In genomic region chr11:68385921-68386588, GRCm38 (mm10) we compare ENCODE assay signal across 8 mouse cellular contexts. TPM values are rescaled to one million over a fixed set of nuclear protein-coding genes. Genes with fewer than 3 reads are reported as not detected.
A peak's percentile ranks its signal among the peaks of the same experiment; 100 is the strongest.
DNase-seq lines count a peak whose midpoint lies in the region; ATAC-seq and TF ChIP-seq lines count a peak whose summit lies in the region.

No protein-coding gene starts in this region.

- peak overlapping the region; percentile 64 for H3K4me3 ChIP-seq in forebrain, embryonic 13.5 days
- H3K4me3 ChIP-seq in hindbrain, postnatal 0 days (ENCODE audit: low read length) = peak overlapping the region; percentile 63
- peak overlapping the region; percentile 66 for H3K4me3 ChIP-seq in lung, embryonic 15.5 days
- H3K4me3 ChIP-seq in small intestine, adult 2 months (ENCODE audit: low read depth, low read length) = peak overlapping the region; percentile 59

- ATAC-seq in forebrain, embryonic 13.5 days = peak; percentile 52
- peak; percentile 41; the same call in 1 of the 2 replicates for ATAC-seq in hindbrain, postnatal 0 days
- no peak for ATAC-seq in lung, embryonic 15.5 days (ENCODE audit: borderline replicate concordance, extremely low read depth, low FRiP score, low TSS enrichment)
- no peak for ATAC-seq in activated CD4-positive, CD25-positive, alpha-beta regulatory T cell, adult 4 months

- peak overlapping the region; percentile 68 for H3K27ac ChIP-seq in forebrain, embryonic 13.5 days
- peak overlapping the region; percentile 68 for H3K27ac ChIP-seq in hindbrain, postnatal 0 days
- H3K27ac ChIP-seq in lung, embryonic 15.5 days = peak overlapping the region; percentile 49; the same call in 1 of the 2 replicates
- H3K27ac ChIP-seq in small intestine, adult 2 months (ENCODE audit: insufficient read depth, low read depth, low read length) = no peak overlapping the region; the same call in 1 of the 2 replicates

- no peaks in the 10 kb centered on the region for H3K36me3 ChIP-seq in forebrain, embryonic 13.5 days (ENCODE audit: poor library complexity, severe bottlenecking)
- H3K36me3 ChIP-seq in hindbrain, postnatal 0 days (ENCODE audit: insufficient read depth, low read length) = no peaks in the 10 kb centered on the region
- H3K36me3 ChIP-seq in lung, embryonic 15.5 days = no peaks in the 10 kb centered on the region
- no peaks in the 10 kb centered on the region for H3K36me3 ChIP-seq in small intestine, adult 2 months (ENCODE audit: control insufficient read depth, insufficient read depth, low read length)

- H3K27me3 ChIP-seq in forebrain, embryonic 13.5 days = peaks cover 89% of the 10 kb centered on the region
- H3K27me3 ChIP-seq in hindbrain, postnatal 0 days (ENCODE audit: insufficient read depth, low read length) = peaks cover 22% of the 10 kb centered on the region
- H3K27me3 ChIP-seq in lung, embryonic 15.5 days = peaks cover 89% of the 10 kb centered on the region
- H3K27me3 ChIP-seq in small intestine, adult 2 months (ENCODE audit: control insufficient read depth, insufficient read depth, low read length) = peaks cover 49% of the 10 kb centered on the region

- TF ChIP-seq POLR2A in small intestine, adult 2 months (IDR thresholded peaks at IDR 0.05; ENCODE audit: low read depth, low read length) = no peak

- under 1% methylated on average over 46 of the region's 68 CpGs for WGBS in forebrain, embryonic 13.5 days
- WGBS in hindbrain, postnatal 0 days = 1% methylated on average over 33 of the region's 68 CpGs
- WGBS in lung, embryonic 15.5 days = under 1% methylated on average over 35 of the region's 68 CpGs
- under 1% methylated on average over 67 of the region's 68 CpGs for WGBS in small intestine, adult 2 months

- H3K4me1 ChIP-seq in forebrain, embryonic 13.5 days = peaks cover 44% of the 10 kb centered on the region
- peaks cover 9% of the 10 kb centered on the region for H3K4me1 ChIP-seq in hindbrain, postnatal 0 days (ENCODE audit: insufficient read depth, low read length)
- H3K4me1 ChIP-seq in lung, embryonic 15.5 days = peaks cover 36% of the 10 kb centered on the region
- H3K4me1 ChIP-seq in small intestine, adult 2 months (ENCODE audit: control insufficient read depth, insufficient read depth, insufficient read length, low read length) = peaks cover 11% of the 10 kb centered on the region

- intact Hi-C loops in heart, postnatal 25 days (cut with DNase I) = loop anchor here (5.0 kb wide), 2 partner anchors 44 to 64 kb away; no protein-coding TSS in a partner anchor

- TF ChIP-seq CTCF in hindbrain, postnatal 0 days (IDR thresholded peaks at IDR 0.05; ENCODE audit: low read depth) = no peak
- no peak for TF ChIP-seq CTCF in small intestine, adult 2 months (IDR thresholded peaks at IDR 0.05; ENCODE audit: extremely low read depth, insufficient read length, insufficient replicate concordance, low read depth, low read length)

- peak; percentile 94 for DNase-seq in heart, adult 11 months
- DNase-seq in heart, postnatal 25 days (ENCODE audit: low spot score) = no peak
- DNase-seq in Muller cell, postnatal 12 days (ENCODE audit: inconsistent ontology term) = peak; percentile 57
- peak; percentile 50 for DNase-seq in hindbrain, postnatal 0 days (ENCODE audit: low spot score)

- no peaks in the 10 kb centered on the region for H3K9me3 ChIP-seq in forebrain, embryonic 13.5 days (replicated peaks)
- no peaks in the 10 kb centered on the region for H3K9me3 ChIP-seq in hindbrain, postnatal 0 days (ENCODE audit: low read length)
- H3K9me3 ChIP-seq in lung, embryonic 15.5 days = no peaks in the 10 kb centered on the region

- H3K9ac ChIP-seq in forebrain, embryonic 13.5 days = peak overlapping the region; percentile 78
- peak overlapping the region; percentile 56 for H3K9ac ChIP-seq in hindbrain, postnatal 0 days (replicated peaks; ENCODE audit: low read length)
- peak overlapping the region; percentile 39 for H3K9ac ChIP-seq in lung, embryonic 15.5 days

- H3K4me2 ChIP-seq in forebrain, embryonic 13.5 days = peak overlapping the region; percentile 97
- peak overlapping the region; percentile 78 for H3K4me2 ChIP-seq in hindbrain, postnatal 0 days (ENCODE audit: low read depth, low read length)
- H3K4me2 ChIP-seq in lung, embryonic 15.5 days = peak overlapping the region; percentile 99

RNA-seq across cellular contexts. Expression of gene Ntn1, which starts 14.6 kb away (rescaled TPM):
- 10 to 100 TPM; 53.0 to 54.8 TPM for total RNA-seq in heart, postnatal 25 days (2021)
- polyA plus RNA-seq in forebrain, embryonic 13.5 days (2015; fragmentation: Nextera tagmentation; extraction: Ambion mirVana) = 6.8 and 8.5 TPM in 2 replicates
- 81.7 and 101 TPM in 2 replicates for total RNA-seq in hindbrain, postnatal 0 days (2014; rRNA removed)
- polyA plus RNA-seq in hindbrain, postnatal 0 days (2015; fragmentation: Nextera tagmentation; extraction: Ambion mirVana) = 13.8 and 14.3 TPM in 2 replicates
- 4.0 and 4.8 TPM in 2 replicates for polyA plus RNA-seq in lung, embryonic 15.5 days (2015; fragmentation: Nextera tagmentation; extraction: Ambion mirVana)
- polyA plus RNA-seq in small intestine, adult 2 months (2012; rRNA removed) = 22.7 and 23.7 TPM in 2 replicates
- under 1 TPM; 0.17 to 0.41 TPM for polyA plus RNA-seq in activated CD4-positive, CD25-positive, alpha-beta regulatory T cell, adult 4 months (2017; shearing (Covaris generic))

RNA-seq across cellular contexts. Expression of gene Pik3r5, which starts 45.9 kb away (rescaled TPM):
- 1 to 10 TPM in 1 of 2 experiments, under 1 TPM in 1; 0.70 to 1.1 TPM for total RNA-seq in heart, postnatal 25 days (2021)
- 0.09 and 0.15 TPM in 2 replicates for polyA plus RNA-seq in forebrain, embryonic 13.5 days (2015; fragmentation: Nextera tagmentation; extraction: Ambion mirVana)
- 1.4 and 2.5 TPM in 2 replicates for total RNA-seq in hindbrain, postnatal 0 days (2014; rRNA removed)
- polyA plus RNA-seq in hindbrain, postnatal 0 days (2015; fragmentation: Nextera tagmentation; extraction: Ambion mirVana) = 0.34 and 0.65 TPM in 2 replicates
- polyA plus RNA-seq in lung, embryonic 15.5 days (2015; fragmentation: Nextera tagmentation; extraction: Ambion mirVana) = 0.18 and 0.71 TPM in 2 replicates
- 4.3 and 8.9 TPM in 2 replicates for polyA plus RNA-seq in small intestine, adult 2 months (2012; rRNA removed)
- 10 to 100 TPM; 17.1 to 20.0 TPM for polyA plus RNA-seq in activated CD4-positive, CD25-positive, alpha-beta regulatory T cell, adult 4 months (2017; shearing (Covaris generic))

Comparison
In these comparisons a context has a peak if more than half of its experiments do, and no peak if none do; other contexts are left out.
1. ATAC-seq: peak in forebrain, embryonic 13.5 days (single experiment) and hindbrain, postnatal 0 days (single experiment); none in lung, embryonic 15.5 days (single experiment) and activated CD4-positive, CD25-positive, alpha-beta regulatory T cell, adult 4 months (single experiment).
2. Peak in every context shown above with its lines, with median percentiles within 50 percentile points of each other: H3K4me2 ChIP-seq, H3K4me3 ChIP-seq and H3K9ac ChIP-seq.